Mouse (Mus musculus) liver, adult 2 months (tissue): ENCODE results near the gene Gstm7. TPM values are rescaled to one million over a fixed set of nuclear protein-coding genes. Genes with fewer than 3 reads are reported as not detected.
"Not testable (repeated sequence)": the region's sequence is repeated elsewhere in the genome, so short reads cannot be mapped to it uniquely, and the experiment has no call there.

Source experiments
- DNase-seq: peaks from one replicate; pipeline ENCODE4 v3.0.0-alpha.2; 2011; ENCODE audit warnings: low read depth, low spot score; ENCODE audit errors: extremely low read depth
- H3K27ac ChIP-seq: fragments of 200-500 bp; replicated peaks from 2 replicates; pipeline ENCODE4 v1.5.1; 2012; ENCODE audit warnings: low read depth, mild to moderate bottlenecking, control low read depth, inconsistent platforms, low read length; ENCODE audit not compliant: insufficient read depth
- H3K27me3 ChIP-seq: fragments of 200-500 bp; 2 replicates; pipeline ENCODE4 v1.6.1; 2012; ENCODE audit warnings: mild to moderate bottlenecking, moderate library complexity, low read length, inconsistent platforms; ENCODE audit not compliant: control insufficient read depth, insufficient read depth
- H3K36me3 ChIP-seq: fragments of 200-500 bp; 2 replicates; pipeline ENCODE4 v1.6.1; 2012; ENCODE audit warnings: low read length, inconsistent platforms; ENCODE audit not compliant: control insufficient read depth, insufficient read depth
- H3K4me1 ChIP-seq: fragments of 200-500 bp; 2 replicates; pipeline ENCODE4 v1.6.1; 2011; ENCODE audit warnings: low read length; ENCODE audit not compliant: control insufficient read depth, insufficient read depth
- H3K4me3 ChIP-seq: fragments of 200-500 bp; 2 replicates; pipeline ENCODE4 v1.5.1; 2011; ENCODE audit warnings: low read depth, mild to moderate bottlenecking, control low read depth, low read length, moderate library complexity; ENCODE audit not compliant: insufficient read depth
- H3K79me2 ChIP-seq: fragments of 200-500 bp; 2 replicates; pipeline ENCODE4 v1.6.1; 2012; ENCODE audit warnings: inconsistent platforms, mild to moderate bottlenecking, low read length, moderate library complexity; ENCODE audit not compliant: control insufficient read depth, insufficient read depth
- H3K9ac ChIP-seq: fragments of 200-500 bp; 2 replicates; pipeline ENCODE4 v1.6.1; 2012; ENCODE audit warnings: low read depth, mild to moderate bottlenecking, control low read depth, inconsistent platforms, low read length
- CTCF ChIP-seq: fragments of 200-500 bp; IDR thresholded peaks from 2 replicates; pipeline ENCODE4 v1.5.1; 2011; ENCODE audit warnings: low read depth, low read length, control low read depth
- POLR2A ChIP-seq: fragments of 200-500 bp; IDR thresholded peaks from 2 replicates; pipeline ENCODE4 v1.6.1; 2011; ENCODE audit warnings: low read length, control low read depth; ENCODE audit not compliant: insufficient read depth; ENCODE audit errors: extremely low read depth
- WGBS: fragments of 180-500 bp; shearing (Covaris S2); methylation state at CpG from one replicate; pipeline ENCODE4 v1.1.7; 2018; 5-methylcytosine and 5-hydroxymethylcytosine counted together
- polyA plus RNA-seq: library from polyadenylated mRNA; depleted of rRNA; stranded (reverse); fragments of >200 nt; gene quantifications from 2 replicates; pipeline ENCODE4 v1.2.3, GENCODE M21; 2012
- total RNA-seq: library from RNA; depleted of rRNA; stranded (reverse); fragments of >200 nt; gene quantifications from 2 replicates; pipeline ENCODE4 v1.2.3, GENCODE M21; 2014

Gstm7 gene
- total and polyA plus RNA-seq, 2 experiments = 69.8 to 108 TPM

GRCm38 (mm10) chr3:107968724-107969395 is 37.2 kb upstream of the Gstm7 start, which contains the start of gene Gstm3:
TSS of gene Gstm3 (minus strand) at chr3:107969283.
- no peak for TF ChIP-seq CTCF
- no peak for TF ChIP-seq POLR2A
- Histone ChIP-seq H3K4me1 (peaks cover 28% of the 10 kb centered on the region), H3K4me3 (no peak within 1 kb of the TSS), H3K79me2 (no peaks in the 10 kb centered on the region), H3K27ac (no peak within 1 kb of the TSS), H3K27me3 (no peaks in the 10 kb centered on the region), H3K9ac (no peak within 1 kb of the TSS), H3K36me3 (no peaks in the 10 kb centered on the region)
- 32% methylated on average over 13 of the region's 13 CpGs for WGBS
- DNase-seq = peak; percentile 81

- H3K4me3 ChIP-seq = no peak overlapping the region
- DNase-seq = peak; percentile 82
- H3K27ac ChIP-seq = no peak overlapping the region
- TF ChIP-seq POLR2A = no peak
- no peak for TF ChIP-seq CTCF
- 35% methylated on average over 5 of the region's 5 CpGs for WGBS
- no peaks in the 10 kb centered on the region for H3K79me2 ChIP-seq
- H3K4me1 ChIP-seq = peaks cover 19% of the 10 kb centered on the region
- H3K9ac ChIP-seq = no peak overlapping the region
- no peaks in the 10 kb centered on the region for H3K36me3 ChIP-seq
- H3K27me3 ChIP-seq = no peaks in the 10 kb centered on the region
Measured at GRCm38 (mm10) chr3:107966631-107967030, 35.0 kb upstream of the Gstm7 start.

- no peak for DNase-seq
- no peaks in the 10 kb centered on the region for H3K27me3 ChIP-seq
- TF ChIP-seq CTCF (no peak), POLR2A (no peak)
- H3K4me1 ChIP-seq = peaks cover 19% of the 10 kb centered on the region
- H3K9ac ChIP-seq = no peak overlapping the region
- H3K79me2 ChIP-seq = no peaks in the 10 kb centered on the region
- no peak overlapping the region for H3K27ac ChIP-seq
- H3K4me3 ChIP-seq = no peak overlapping the region
- 54% methylated on average over 1 of the region's 1 CpGs for WGBS
- no peaks in the 10 kb centered on the region for H3K36me3 ChIP-seq
Measured at GRCm38 (mm10) chr3:107965592-107965991, 34.0 kb upstream of the Gstm7 start.

GRCm38 (mm10) chr3:107964656-107965308 is 33.2 kb upstream of the Gstm7 start:
- no peaks in the 10 kb centered on the region for H3K27me3 ChIP-seq
- H3K9ac ChIP-seq = no peak overlapping the region
- no peak overlapping the region for H3K4me3 ChIP-seq
- H3K27ac ChIP-seq = peak overlapping the region; percentile 23
- no peak for TF ChIP-seq CTCF
- no peak for TF ChIP-seq POLR2A
- peak; percentile 51 for DNase-seq
- peaks cover 19% of the 10 kb centered on the region for H3K4me1 ChIP-seq
- no peaks in the 10 kb centered on the region for H3K79me2 ChIP-seq
- 55% methylated on average over 5 of the region's 5 CpGs for WGBS
- H3K36me3 ChIP-seq = no peaks in the 10 kb centered on the region

GRCm38 (mm10) chr3:107964026-107964425 is 32.4 kb upstream of the Gstm7 start:
- no peak overlapping the region for H3K9ac ChIP-seq
- WGBS = 98% methylated on average over 4 of the region's 4 CpGs
- no peak for DNase-seq

GRCm38 (mm10) chr3:107955260-107955659 is 23.6 kb upstream of the Gstm7 start:
- not testable (repeated sequence) for H3K27ac ChIP-seq, H3K4me1 ChIP-seq, H3K9ac ChIP-seq, H3K79me2 ChIP-seq, H3K36me3 ChIP-seq, DNase-seq, H3K27me3 ChIP-seq, H3K4me3 ChIP-seq
- WGBS = 94% methylated on average over 9 of the region's 9 CpGs

More at GRCm38 (mm10) chr3:107964026-107964425, 32.4 kb upstream of the Gstm7 start:
- no peaks in the 10 kb centered on the region for H3K27me3 ChIP-seq
- TF ChIP-seq CTCF (no peak), POLR2A (no peak)
- no peaks in the 10 kb centered on the region for H3K79me2 ChIP-seq
- no peaks in the 10 kb centered on the region for H3K36me3 ChIP-seq
- peaks cover 17% of the 10 kb centered on the region for H3K4me1 ChIP-seq
- no peak overlapping the region for H3K4me3 ChIP-seq
- H3K27ac ChIP-seq = no peak overlapping the region; the same call in 1 of the 2 replicates
